Mouse (Mus musculus): ENCODE results near the gene B230217C12Rik. TPM values are rescaled to one million over a fixed set of nuclear protein-coding genes. Genes with fewer than 3 reads are reported as not detected.
A peak's percentile ranks its signal among the peaks of the same experiment; 100 is the strongest.

B230217C12Rik gene
- 15.1 TPM in 2 replicates for polyA plus RNA-seq (2014; fragmentation: Nextera tagmentation; extraction: Ambion mirVana)

DNA sequence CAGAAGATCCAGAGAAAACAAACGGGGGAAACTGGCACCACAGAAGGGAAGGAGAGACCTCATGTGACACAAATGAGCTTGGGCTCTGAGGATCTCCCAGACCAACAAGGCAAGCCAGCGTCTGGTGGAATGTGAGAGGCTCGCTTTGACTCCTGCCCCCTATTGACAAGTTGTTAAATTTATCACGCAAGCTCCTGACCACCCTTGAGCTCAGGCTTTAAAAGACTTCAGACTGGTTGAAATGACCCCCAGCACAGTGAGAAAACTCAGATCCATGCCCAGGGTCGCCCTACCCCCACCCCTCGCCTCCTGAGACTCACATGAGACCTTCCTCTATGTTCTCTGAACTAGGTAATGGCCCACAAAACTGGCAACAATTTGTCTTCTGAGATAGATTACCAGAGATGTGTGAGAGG, at the start of gene B230217C12Rik:
TSS of gene B230217C12Rik (plus strand) at position 242 of the 416 bp plus-strand sequence.
- Histone ChIP-seq H3K4me3 (ENCODE audit: low read depth, low read length) (peak within 1 kb of the TSS; percentile 53), H3K27ac (ENCODE audit: low read depth, low read length) (peak within 1 kb of the TSS; percentile 78), H3K27me3 (ENCODE audit: control insufficient read depth, insufficient read depth, low read length) (no peaks in the 10 kb centered on the region), H3K4me1 (replicated peaks; ENCODE audit: control insufficient read depth, insufficient read depth, low read length) (no peaks in the 10 kb centered on the region; the same call in 1 of the 2 replicates), H3K9me3 (ENCODE audit: control insufficient read depth, low read length) (no peaks in the 10 kb centered on the region), H3K4me2 (replicated peaks; ENCODE audit: low read depth, low read length) (peak within 1 kb of the TSS; percentile 31), H3K36me3 (ENCODE audit: control insufficient read depth, insufficient read depth, low read length) (no peaks in the 10 kb centered on the region; the same call in 1 of the 2 replicates), H3K9ac (ENCODE audit: low read depth, low read length) (peak within 1 kb of the TSS; percentile 73)
- 4% methylated on average over 6 of the region's 6 CpGs for WGBS
- peak; percentile 65 for DNase-seq (ENCODE audit: low spot score)
- peak; percentile 49 for ATAC-seq (ENCODE audit: low FRiP score)

DNA sequence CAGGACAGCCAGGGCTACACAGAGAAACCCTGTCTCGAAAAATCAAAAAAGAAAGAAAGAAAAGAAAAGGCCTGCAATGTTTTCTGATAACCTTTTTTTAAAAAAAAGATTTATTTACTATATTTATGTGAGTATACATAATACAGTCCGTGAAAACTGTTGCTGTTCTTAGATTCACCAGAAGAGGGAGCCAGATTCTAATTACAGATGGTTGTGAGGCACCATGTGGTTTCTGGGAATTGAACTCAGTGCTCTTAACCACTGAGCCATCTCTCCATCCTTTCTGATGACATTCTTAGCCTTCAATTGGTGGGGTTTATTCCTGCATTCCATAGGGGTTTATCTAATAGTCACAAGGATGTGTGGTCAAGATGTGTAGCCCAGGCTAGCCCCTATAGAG, 47.4 kb upstream of the B230217C12Rik start:
- no peak overlapping the region for H3K9ac ChIP-seq (ENCODE audit: low read depth, low read length)
- no peak overlapping the region for H3K4me2 ChIP-seq (replicated peaks; ENCODE audit: low read depth, low read length)
- H3K4me3 ChIP-seq (ENCODE audit: low read depth, low read length) = no peak overlapping the region
- no peaks in the 10 kb centered on the region for H3K27me3 ChIP-seq (ENCODE audit: control insufficient read depth, insufficient read depth, low read length)
- DNase-seq (ENCODE audit: low spot score) (peak; percentile 74), ATAC-seq (ENCODE audit: low FRiP score) (no peak)
- H3K27ac ChIP-seq (ENCODE audit: low read depth, low read length) = no peak overlapping the region
- no peaks in the 10 kb centered on the region; the same call in 1 of the 2 replicates for H3K4me1 ChIP-seq (replicated peaks; ENCODE audit: control insufficient read depth, insufficient read depth, low read length)
- H3K9me3 ChIP-seq (ENCODE audit: control insufficient read depth, low read length) = no peaks in the 10 kb centered on the region
- H3K36me3 ChIP-seq (ENCODE audit: control insufficient read depth, insufficient read depth, low read length) = no peaks in the 10 kb centered on the region
- 6% methylated on average over 2 of the region's 2 CpGs for WGBS

DNA sequence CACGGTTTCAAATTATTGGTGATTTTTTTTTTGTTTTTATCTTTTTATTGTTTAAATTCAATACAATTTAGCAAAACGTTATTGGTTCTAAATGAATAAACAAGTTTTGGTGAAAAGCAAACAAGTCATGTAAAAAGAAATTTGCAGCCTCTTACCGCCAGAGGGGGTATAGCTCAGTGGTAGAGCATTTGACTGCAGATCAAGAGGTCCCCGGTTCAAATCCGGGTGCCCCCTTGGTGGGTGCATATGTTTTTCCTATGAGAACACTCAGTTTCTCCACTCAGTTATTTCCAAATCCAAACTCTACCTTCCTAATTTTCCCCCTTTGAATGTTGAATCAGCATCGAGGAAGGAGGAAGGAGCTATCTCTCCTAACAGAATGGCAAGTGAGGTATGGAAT, 43.7 kb upstream of the B230217C12Rik start:
- Histone ChIP-seq H3K9me3 (ENCODE audit: control insufficient read depth, low read length) (no peaks in the 10 kb centered on the region), H3K27me3 (ENCODE audit: control insufficient read depth, insufficient read depth, low read length) (no peaks in the 10 kb centered on the region), H3K4me2 (replicated peaks; ENCODE audit: low read depth, low read length) (no peak overlapping the region), H3K9ac (ENCODE audit: low read depth, low read length) (no peak overlapping the region), H3K4me3 (ENCODE audit: low read depth, low read length) (no peak overlapping the region), H3K27ac (ENCODE audit: low read depth, low read length) (no peak overlapping the region), H3K4me1 (replicated peaks; ENCODE audit: control insufficient read depth, insufficient read depth, low read length) (peaks cover 5% of the 10 kb centered on the region; the same call in 1 of the 2 replicates), H3K36me3 (ENCODE audit: control insufficient read depth, insufficient read depth, low read length) (no peaks in the 10 kb centered on the region)
- DNase-seq (ENCODE audit: low spot score) (peak; percentile 73), ATAC-seq (ENCODE audit: low FRiP score) (no peak)
- 5% methylated on average over 6 of the region's 6 CpGs for WGBS

DNA sequence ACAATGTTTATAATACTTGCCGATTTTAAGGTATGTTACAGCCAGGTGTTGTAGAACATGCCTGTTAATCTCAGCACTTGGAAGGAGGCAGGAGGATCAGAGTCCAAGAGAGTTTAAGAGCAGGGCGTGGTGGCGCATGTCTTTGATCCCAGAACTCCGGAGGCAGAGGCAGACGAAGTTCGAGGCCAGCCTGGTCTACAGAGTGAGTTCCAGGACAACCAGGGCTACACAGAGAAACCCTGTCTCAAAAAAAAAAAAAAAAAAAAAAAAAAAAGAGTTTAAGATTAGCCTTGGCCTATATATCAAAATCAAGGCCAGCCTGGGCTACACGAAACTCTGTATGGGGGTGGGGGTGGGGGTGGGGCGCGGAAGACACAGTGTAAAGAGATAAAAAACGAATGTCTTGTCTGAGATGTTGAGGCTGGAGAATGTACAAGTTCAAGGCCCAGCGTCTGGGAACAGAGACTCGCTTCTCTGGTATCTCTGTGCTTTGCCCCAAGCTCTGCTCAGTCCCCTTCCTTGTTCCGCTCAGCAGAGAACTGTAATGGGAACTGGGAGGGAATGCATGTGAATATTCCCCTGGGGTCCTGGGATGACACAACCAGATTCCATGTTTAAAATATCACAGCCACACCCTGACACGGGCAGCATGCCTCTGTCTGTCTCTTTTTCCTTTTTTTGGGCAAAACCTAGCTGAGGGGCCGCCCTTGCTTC, 43.1 kb upstream of the B230217C12Rik start:
- DNase-seq (ENCODE audit: low spot score) = peak; percentile 21
- WGBS = 63% methylated on average over 15 of the region's 15 CpGs
- no peak overlapping the region for H3K4me3 ChIP-seq (ENCODE audit: low read depth, low read length)

DNA sequence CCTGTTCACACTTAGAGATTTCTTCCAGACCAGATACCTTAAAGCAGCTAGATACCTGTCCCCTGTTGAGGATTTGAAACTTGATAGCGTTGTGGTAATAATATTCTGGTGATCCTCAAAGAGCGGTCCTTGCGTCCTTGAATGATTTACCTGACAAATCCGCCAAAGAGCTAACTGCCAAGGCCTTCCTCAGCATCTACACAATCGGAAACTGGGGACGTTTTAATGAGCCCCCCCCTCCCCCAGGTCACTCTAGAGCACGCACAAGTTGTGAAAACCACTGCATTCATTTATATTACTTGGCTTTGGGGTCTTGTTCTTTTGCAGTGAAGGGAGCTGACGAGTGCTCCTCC, 42.5 kb upstream of the B230217C12Rik start:
- Histone ChIP-seq H3K9ac (ENCODE audit: low read depth, low read length) (no peak overlapping the region), H3K27ac (ENCODE audit: low read depth, low read length) (no peak overlapping the region), H3K4me3 (ENCODE audit: low read depth, low read length) (no peak overlapping the region), H3K9me3 (ENCODE audit: control insufficient read depth, low read length) (no peaks in the 10 kb centered on the region), H3K36me3 (ENCODE audit: control insufficient read depth, insufficient read depth, low read length) (no peaks in the 10 kb centered on the region), H3K27me3 (ENCODE audit: control insufficient read depth, insufficient read depth, low read length) (no peaks in the 10 kb centered on the region), H3K4me2 (replicated peaks; ENCODE audit: low read depth, low read length) (peak overlapping the region; percentile 5; the same call in 1 of the 2 replicates), H3K4me1 (replicated peaks; ENCODE audit: control insufficient read depth, insufficient read depth, low read length) (peaks cover 6% of the 10 kb centered on the region; the same call in 1 of the 2 replicates)
- no peak for DNase-seq (ENCODE audit: low spot score)
- no peak for ATAC-seq (ENCODE audit: low FRiP score)
- 35% methylated on average over 8 of the region's 8 CpGs for WGBS

More for the DNA sequence above, 43.1 kb upstream of the B230217C12Rik start:
- Histone ChIP-seq H3K4me2 (replicated peaks; ENCODE audit: low read depth, low read length) (no peak overlapping the region), H3K27me3 (ENCODE audit: control insufficient read depth, insufficient read depth, low read length) (no peaks in the 10 kb centered on the region), H3K36me3 (ENCODE audit: control insufficient read depth, insufficient read depth, low read length) (no peaks in the 10 kb centered on the region), H3K4me1 (replicated peaks; ENCODE audit: control insufficient read depth, insufficient read depth, low read length) (peaks cover 6% of the 10 kb centered on the region; the same call in 1 of the 2 replicates), H3K9me3 (ENCODE audit: control insufficient read depth, low read length) (no peaks in the 10 kb centered on the region), H3K9ac (ENCODE audit: low read depth, low read length) (no peak overlapping the region), H3K27ac (ENCODE audit: low read depth, low read length) (no peak overlapping the region)
- no peak for ATAC-seq (ENCODE audit: low FRiP score)

DNA sequence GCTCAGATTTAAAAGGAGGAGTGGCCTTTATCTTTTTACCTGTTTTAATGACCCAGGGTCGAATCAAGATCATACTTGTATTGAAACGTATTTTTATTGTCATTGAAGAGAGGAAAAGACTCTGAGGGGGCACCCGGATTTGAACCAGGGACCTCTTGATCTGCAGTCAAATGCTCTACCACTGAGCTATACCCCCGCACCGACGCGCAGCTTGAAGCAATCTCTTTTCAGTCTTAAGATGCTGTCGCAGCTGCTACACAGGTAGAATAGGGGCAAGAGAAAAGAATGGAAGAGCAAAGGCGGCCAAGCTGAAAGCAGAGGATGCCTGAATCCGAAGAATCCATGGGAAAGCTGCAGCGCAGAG, 41.8 kb upstream of the B230217C12Rik start, which contains the start of gene Lasp1:
TSS of gene Lasp1 (plus strand) at position 219 of the 364 bp plus-strand sequence.
- ATAC-seq (ENCODE audit: low FRiP score) = peak; percentile 45; the same call in 1 of the 2 replicates
- 2% methylated on average over 11 of the region's 11 CpGs for WGBS

DNA sequence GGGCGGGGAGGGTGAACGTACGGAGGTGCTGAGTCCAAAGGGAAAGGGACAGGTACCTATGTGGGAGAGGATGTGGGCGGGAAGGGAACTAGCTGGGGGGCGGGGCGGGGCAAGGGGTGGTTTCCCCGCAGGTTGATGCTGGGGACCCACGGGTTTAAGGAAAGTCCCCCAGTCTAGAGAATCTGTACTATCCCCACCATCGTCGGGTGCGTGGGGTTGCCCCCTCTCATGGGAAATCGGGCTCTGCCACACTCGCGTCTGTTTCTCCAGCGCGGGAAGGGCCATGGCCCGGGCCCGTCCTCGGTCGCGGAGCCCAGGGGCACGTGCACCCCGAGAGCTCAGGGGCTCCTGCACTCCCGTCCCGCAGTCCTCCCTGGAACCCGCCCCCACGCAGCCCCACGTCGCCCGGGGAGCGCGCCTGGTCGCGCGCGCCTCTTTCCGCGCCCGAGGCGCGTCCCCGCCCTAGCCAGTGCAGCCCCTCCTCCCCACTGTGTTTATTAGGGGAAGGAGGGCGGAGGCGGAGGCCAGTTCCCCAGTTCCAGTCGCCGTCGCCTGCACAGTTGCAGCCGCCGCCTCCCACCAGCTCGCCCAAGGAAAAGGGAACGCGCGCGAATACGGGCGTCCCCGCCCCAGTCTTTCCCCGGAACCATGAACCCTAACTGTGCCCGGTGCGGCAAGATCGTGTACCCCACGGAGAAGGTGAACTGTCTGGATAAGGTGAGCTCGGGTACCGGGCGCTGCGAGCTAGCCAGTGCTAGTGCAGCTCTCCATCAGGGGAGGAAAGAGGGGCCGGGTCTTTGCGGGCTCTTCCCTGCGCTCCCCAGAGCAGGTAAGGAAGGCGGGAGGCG, 41.2 kb upstream of the B230217C12Rik start:
- Histone ChIP-seq H3K27me3 (ENCODE audit: control insufficient read depth, insufficient read depth, low read length) (no peaks in the 10 kb centered on the region), H3K4me2 (replicated peaks; ENCODE audit: low read depth, low read length) (peak overlapping the region; percentile 89), H3K4me3 (ENCODE audit: low read depth, low read length) (peak overlapping the region; percentile 92)

More for the DNA sequence above, 41.8 kb upstream of the B230217C12Rik start, which contains the start of gene Lasp1:
- no peaks in the 10 kb centered on the region for H3K27me3 ChIP-seq (ENCODE audit: control insufficient read depth, insufficient read depth, low read length)
- H3K4me2 ChIP-seq (replicated peaks; ENCODE audit: low read depth, low read length) = peak within 1 kb of the TSS; percentile 89
- H3K4me3 ChIP-seq (ENCODE audit: low read depth, low read length) = peak within 1 kb of the TSS; percentile 92
- DNase-seq (ENCODE audit: low spot score) = peak; percentile 93
- no peaks in the 10 kb centered on the region for H3K9me3 ChIP-seq (ENCODE audit: control insufficient read depth, low read length)
- H3K9ac ChIP-seq (ENCODE audit: low read depth, low read length) = peak within 1 kb of the TSS; percentile 91
- H3K4me1 ChIP-seq (replicated peaks; ENCODE audit: control insufficient read depth, insufficient read depth, low read length) = peaks cover 6% of the 10 kb centered on the region; the same call in 1 of the 2 replicates
- peak within 1 kb of the TSS; percentile 89 for H3K27ac ChIP-seq (ENCODE audit: low read depth, low read length)
- H3K36me3 ChIP-seq (ENCODE audit: control insufficient read depth, insufficient read depth, low read length) = no peaks in the 10 kb centered on the region

DNA sequence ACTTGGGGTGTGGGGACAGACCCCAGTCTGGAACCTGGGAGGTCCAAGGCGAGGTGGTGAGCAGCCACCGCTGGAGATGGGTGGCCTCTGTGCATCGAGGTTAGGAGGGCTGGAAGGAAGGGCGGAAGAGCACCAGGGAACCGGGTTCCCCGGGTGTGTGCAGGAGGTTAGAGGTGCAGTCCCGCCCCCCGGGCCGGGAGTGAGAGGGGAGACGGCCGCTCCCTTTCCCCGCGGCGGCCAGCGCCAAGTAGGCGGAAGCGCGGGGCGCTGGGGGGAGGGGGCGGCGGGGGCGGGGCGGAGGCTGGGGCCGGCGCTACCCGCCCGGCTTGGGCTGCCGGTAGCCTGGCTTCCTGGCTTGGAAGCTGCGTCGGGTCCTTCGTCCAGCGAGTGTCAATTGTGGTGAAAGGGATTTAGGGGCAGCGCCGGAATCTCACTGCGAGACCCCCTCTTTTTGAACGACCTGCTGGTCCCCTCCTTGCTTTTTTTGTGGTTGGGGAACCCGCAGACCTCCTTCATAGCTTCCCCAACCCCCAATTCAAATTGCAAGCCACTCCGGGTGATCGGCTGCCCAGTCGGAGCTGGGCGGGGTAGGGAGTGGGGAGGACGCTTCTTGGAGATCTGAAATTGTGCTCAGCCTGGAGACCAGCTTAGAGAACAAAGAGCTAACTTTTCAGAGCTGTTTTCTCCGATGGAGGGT, 40.4 kb upstream of the B230217C12Rik start:
- H3K36me3 ChIP-seq (ENCODE audit: control insufficient read depth, insufficient read depth, low read length) = no peaks in the 10 kb centered on the region
- H3K27ac ChIP-seq (ENCODE audit: low read depth, low read length) = peak overlapping the region; percentile 89
- under 1% methylated on average over 25 of the region's 43 CpGs for WGBS
- ATAC-seq (ENCODE audit: low FRiP score) = peak; percentile 74
- DNase-seq (ENCODE audit: low spot score) = peak; percentile 77
- H3K4me2 ChIP-seq (replicated peaks; ENCODE audit: low read depth, low read length) = peak overlapping the region; percentile 89
- no peaks in the 10 kb centered on the region for H3K9me3 ChIP-seq (ENCODE audit: control insufficient read depth, low read length)
- peak overlapping the region; percentile 91 for H3K9ac ChIP-seq (ENCODE audit: low read depth, low read length)
- no peaks in the 10 kb centered on the region for H3K27me3 ChIP-seq (ENCODE audit: control insufficient read depth, insufficient read depth, low read length)
- peaks cover 12% of the 10 kb centered on the region; the same call in 1 of the 2 replicates for H3K4me1 ChIP-seq (replicated peaks; ENCODE audit: control insufficient read depth, insufficient read depth, low read length)
- peak overlapping the region; percentile 92 for H3K4me3 ChIP-seq (ENCODE audit: low read depth, low read length)

More for the DNA sequence above, 41.2 kb upstream of the B230217C12Rik start:
- under 1% methylated on average over 61 of the region's 71 CpGs for WGBS
- Histone ChIP-seq H3K9me3 (ENCODE audit: control insufficient read depth, low read length) (no peaks in the 10 kb centered on the region), H3K36me3 (ENCODE audit: control insufficient read depth, insufficient read depth, low read length) (no peaks in the 10 kb centered on the region), H3K4me1 (replicated peaks; ENCODE audit: control insufficient read depth, insufficient read depth, low read length) (peaks cover 6% of the 10 kb centered on the region; the same call in 1 of the 2 replicates), H3K27ac (ENCODE audit: low read depth, low read length) (peak overlapping the region; percentile 89), H3K9ac (ENCODE audit: low read depth, low read length) (peak overlapping the region; percentile 91)
- peak; percentile 76 for ATAC-seq (ENCODE audit: low FRiP score)
- DNase-seq (ENCODE audit: low spot score) = peak; percentile 86
